Mouse (Mus musculus) left cerebral cortex, adult 2 months (tissue): ENCODE data around the gene Slc27a1. TPM values are rescaled to one million over a fixed set of nuclear protein-coding genes. Genes with fewer than 3 reads are reported as not detected.

ENCODE experiments used
- DNase-seq, 2 experiments: peaks; one replicate each; pipeline ENCODE4 v3.0.0; 2021 to 2022; ENCODE audit warnings: low spot score in 2 of 2, mixed read lengths in 1 of 2; ENCODE audit errors: extremely low spot score in 1 of 2
- H3K27ac ChIP-seq: fragments of 200-600 bp; 2 replicates; pipeline ENCODE4 v1.8.1; 2022
- H3K4me3 ChIP-seq: fragments of 200-600 bp; 2 replicates; pipeline ENCODE4 v1.8.1; 2022
- CTCF ChIP-seq: fragments of 200-600 bp; IDR thresholded peaks from 2 replicates; pipeline ENCODE4 v1.8.1; 2022; ENCODE audit warnings: antibody characterized with exemption, mild to moderate bottlenecking, moderate library complexity
- intact Hi-C: fragments of 180-260 bp; cut with DNase I; formaldehyde crosslinking; loops from one replicate; pipeline ENCODE4 v1.15.1; 2025
- total RNA-seq, 2 experiments: library from RNA; stranded (reverse); gene quantifications; 2 replicates each; pipeline ENCODE4 v1.2.3; 2021

Slc27a1 gene
- total RNA-seq, 2 experiments from 2014 or later: 108 to 109 TPM

GRCm38 (mm10) chr8:71558958-71559690 is 9.6 kb upstream of the Slc27a1 start:
- H3K27ac ChIP-seq: no peak overlapping the region
- intact Hi-C loops: no loop called here
- peak overlapping the region; percentile 17; the same call in 1 of the 2 replicates for H3K4me3 ChIP-seq
- DNase-seq: no peak
- no peak for TF ChIP-seq CTCF

- no peak for TF ChIP-seq CTCF
- Histone ChIP-seq H3K4me3 (no peak overlapping the region), H3K27ac (no peak overlapping the region)
- intact Hi-C loops: no loop called here
- no peak for DNase-seq
These were observed 8.6 kb upstream of the Slc27a1 start for GRCm38 (mm10) chr8:71560071-71560470.

- no peak for TF ChIP-seq CTCF
- DNase-seq: no peak
- intact Hi-C loops: loop anchor here (1.0 kb wide), 2 partner anchors 36 to 100 kb away; no protein-coding TSS in a partner anchor
- no peak overlapping the region for H3K27ac ChIP-seq
- no peak overlapping the region for H3K4me3 ChIP-seq
These were observed 7.9 kb upstream of the Slc27a1 start for GRCm38 (mm10) chr8:71560765-71561164.

GRCm38 (mm10) chr8:71561401-71561800 is 7.3 kb upstream of the Slc27a1 start:
- Histone ChIP-seq H3K27ac (no peak overlapping the region), H3K4me3 (no peak overlapping the region)
- DNase-seq: no peak
- intact Hi-C loops: loop anchor here (1.0 kb wide), 2 partner anchors 35 to 99 kb away; no protein-coding TSS in a partner anchor
- peak; percentile 81 for TF ChIP-seq CTCF

- intact Hi-C loops: no loop called here
- H3K4me3 ChIP-seq: peak overlapping the region; percentile 28
- DNase-seq: peak; percentile 69 to 79
- H3K27ac ChIP-seq: no peak overlapping the region
- TF ChIP-seq CTCF: peak; percentile 86
These were observed 5.9 kb upstream of the Slc27a1 start for GRCm38 (mm10) chr8:71562751-71563150.

- no peak overlapping the region for H3K4me3 ChIP-seq
- intact Hi-C loops: no loop called here
- no peak overlapping the region for H3K27ac ChIP-seq
- peak; percentile 25 for TF ChIP-seq CTCF
- DNase-seq: no peak
These were observed 4.7 kb upstream of the Slc27a1 start for GRCm38 (mm10) chr8:71563992-71564391.

- Histone ChIP-seq H3K4me3 (no peak within 1 kb of the TSS), H3K27ac (no peak within 1 kb of the TSS; the same call in 1 of the 2 replicates)
- intact Hi-C loops: no loop called here
- no peak for DNase-seq
- TF ChIP-seq CTCF: no peak
These were observed 2.2 kb upstream of the Slc27a1 start, which contains the start of gene Nxnl1 for GRCm38 (mm10) chr8:71566501-71566900. Gene Nxnl1, minus strand, starts transcription at chr8:71566601.

GRCm38 (mm10) chr8:71567587-71567986 is 1.1 kb upstream of the Slc27a1 start:
- intact Hi-C loops: no loop called here
- H3K27ac ChIP-seq: peak overlapping the region; percentile 66
- no peak for TF ChIP-seq CTCF
- no peak for DNase-seq
- H3K4me3 ChIP-seq: no peak overlapping the region

GRCm38 (mm10) chr8:71568941-71569340 is 259 bp downstream of the Slc27a1 start:
- Histone ChIP-seq H3K4me3 (peak overlapping the region; percentile 84), H3K27ac (peak overlapping the region; percentile 98)
- intact Hi-C loops: no loop called here
- no peak for DNase-seq
- TF ChIP-seq CTCF: no peak

GRCm38 (mm10) chr8:71569366-71570290 is 946 bp downstream of the Slc27a1 start:
- peak overlapping the region; percentile 84 for H3K4me3 ChIP-seq
- TF ChIP-seq CTCF: no peak; the same call in 1 of the 2 replicates
- peak overlapping the region; percentile 98 for H3K27ac ChIP-seq
- intact Hi-C loops: loop anchor here (2.0 kb wide), 1 partner anchor 21 kb away; no protein-coding TSS in a partner anchor
- DNase-seq: peak; percentile 84 to 85

GRCm38 (mm10) chr8:71570291-71570954 is 1.7 kb downstream of the Slc27a1 start:
- Histone ChIP-seq H3K27ac (peak overlapping the region; percentile 98), H3K4me3 (peak overlapping the region; percentile 84)
- peak; percentile 93 to 94 for DNase-seq
- no peak; the same call in 1 of the 2 replicates for TF ChIP-seq CTCF
- intact Hi-C loops: loop anchor here (2.0 kb wide), 1 partner anchor 20 kb away; no protein-coding TSS in a partner anchor
